Mouse (Mus musculus) liver, embryonic 14.5 days (tissue): ENCODE results near the gene Chrna1. TPM values are rescaled to one million over a fixed set of nuclear protein-coding genes. Genes with fewer than 3 reads are reported as not detected.

Source experiments
- ATAC-seq: fragments of 200-750 bp; cut with Nextera tagmentation; 2 replicates; pipeline ENCODE4 v1.8.0; 2017; ENCODE audit warnings: moderate number of reproducible peaks, mild to moderate bottlenecking, moderate library complexity; ENCODE audit not compliant: insufficient read depth
- DNase-seq, 3 experiments: peaks; one replicate each; pipeline ENCODE4 v3.0.0-alpha.2; 2012 to 2013; ENCODE audit warnings: low read depth in 3 of 3, low spot score in 3 of 3
- H3K27ac ChIP-seq: fragments of 300-500 bp; sonication (generic); 2 replicates; pipeline ENCODE4 v1.5.1; 2014; ENCODE audit warnings: moderate library complexity, mild to moderate bottlenecking, control low read depth, inconsistent platforms
- H3K27me3 ChIP-seq: fragments of 300-500 bp; sonication (generic); 2 replicates; pipeline ENCODE4 v1.6.1; 2014; ENCODE audit warnings: mild to moderate bottlenecking, low read length, moderate library complexity; ENCODE audit not compliant: control insufficient read depth, insufficient read depth
- H3K36me3 ChIP-seq: fragments of 300-500 bp; sonication (generic); replicated peaks from 2 replicates; pipeline ENCODE4 v1.6.1; 2014; ENCODE audit warnings: low read depth; ENCODE audit not compliant: control insufficient read depth, insufficient read depth
- H3K4me1 ChIP-seq, 2 experiments: fragments of 200-500 bp in 1 of 2; fragments of 300-500 bp in 1 of 2; sonication (generic) in 1 of 2; replicated peaks; 2 replicates each; pipeline ENCODE4 v1.6.1; 2012 to 2014; ENCODE audit warnings: antibody characterized with exemption in 1 of 2, inconsistent platforms in 1 of 2, low read length in 1 of 2; ENCODE audit not compliant: control insufficient read depth in 2 of 2, insufficient read depth in 2 of 2
- H3K4me2 ChIP-seq: fragments of 300-500 bp; sonication (generic); 2 replicates; pipeline ENCODE4 v1.6.1; 2014; ENCODE audit warnings: low read depth, mild to moderate bottlenecking, control low read depth, moderate library complexity
- H3K4me3 ChIP-seq, 2 experiments: fragments of 200-500 bp in 1 of 2; fragments of 300-500 bp in 1 of 2; sonication (generic) in 1 of 2; 2 replicates each; pipeline ENCODE4 v1.5.1; 2012 to 2014; ENCODE audit warnings: low read depth in 2 of 2, low read length in 2 of 2, mild to moderate bottlenecking in 2 of 2, control low read depth in 1 of 2, inconsistent platforms in 1 of 2, moderate library complexity in 1 of 2; ENCODE audit not compliant: insufficient read depth in 1 of 2
- H3K9ac ChIP-seq: fragments of 300-500 bp; sonication (generic); replicated peaks from 2 replicates; pipeline ENCODE4 v1.6.1; 2014; ENCODE audit warnings: mild to moderate bottlenecking, control low read depth, moderate library complexity
- H3K9me3 ChIP-seq: fragments of 300-500 bp; sonication (generic); 2 replicates; pipeline ENCODE4 v1.6.1; 2016; ENCODE audit warnings: low read length, mixed read lengths; ENCODE audit not compliant: control insufficient read depth
- CTCF ChIP-seq: IDR thresholded peaks from 2 replicates; pipeline ENCODE4 v1.5.1; 2016; ENCODE audit warnings: antibody characterized with exemption, low read depth, control low read depth
- EP300 ChIP-seq: IDR thresholded peaks from 2 replicates; pipeline ENCODE4 v1.6.1; 2016; ENCODE audit warnings: antibody characterized with exemption, low read depth
- WGBS: fragments of 180-500 bp; shearing (Covaris S2); extraction: QIAGEN DNeasy Blood & Tissue Kit; methylation state at CpG from one replicate; pipeline ENCODE4 v1.1.7; 2014; ENCODE audit not compliant: insufficient replicate concordance; 5-methylcytosine and 5-hydroxymethylcytosine counted together
- polyA plus RNA-seq, 2 experiments: library from polyadenylated mRNA; depleted of rRNA in 1 of 2; stranded (reverse) in 1 of 2; unstranded in 1 of 2; fragments of >200 nt; fragmentation: Nextera tagmentation in 1 of 2; extraction: Ambion mirVana in 1 of 2; gene quantifications; 2 replicates each; pipeline versions ENCODE4 v1.2.1 to v1.2.3; 2012 to 2014

The Chrna1 gene
- polyA plus RNA-seq, 2 experiments, result 0.01 to 0.10 TPM

- H3K9me3 ChIP-seq, result no peaks in the 10 kb centered on the region
- DNase-seq, result no peak
- H3K4me2 ChIP-seq, result no peak overlapping the region
- no peaks in the 10 kb centered on the region for H3K27me3 ChIP-seq
- no peak for ATAC-seq
- H3K36me3 ChIP-seq, result no peaks in the 10 kb centered on the region
- no peak overlapping the region for H3K9ac ChIP-seq
- H3K4me1 ChIP-seq, result no peaks in the 10 kb centered on the region
- H3K4me3 ChIP-seq, result no peak overlapping the region
- H3K27ac ChIP-seq, result no peak overlapping the region
- TF ChIP-seq EP300 (no peak), CTCF (no peak)
- 68% methylated on average over 6 of the region's 6 CpGs for WGBS
Measured at GRCm38 (mm10) chr2:73574418-73574817, 5.7 kb downstream of the Chrna1 start.

- TF ChIP-seq EP300 (no peak), CTCF (no peak)
Measured at GRCm38 (mm10) chr2:73573556-73573955, 6.6 kb downstream of the Chrna1 start.

GRCm38 (mm10) chr2:73572539-73573372 lies 7.4 kb downstream of the Chrna1 start:
- peak in 1 of 3 experiments; percentile 11 for DNase-seq
- Histone ChIP-seq H3K27me3 (no peaks in the 10 kb centered on the region), H3K27ac (no peak overlapping the region), H3K4me1 (no peaks in the 10 kb centered on the region), H3K9ac (no peak overlapping the region), H3K4me2 (no peak overlapping the region), H3K4me3 (no peak overlapping the region), H3K36me3 (no peaks in the 10 kb centered on the region), H3K9me3 (no peaks in the 10 kb centered on the region)
- TF ChIP-seq CTCF (peak; percentile 91), EP300 (no peak)
- no peak for ATAC-seq
- WGBS, result 34% methylated on average over 23 of the region's 23 CpGs

More at GRCm38 (mm10) chr2:73573556-73573955, 6.6 kb downstream of the Chrna1 start:
- Histone ChIP-seq H3K9ac (no peak overlapping the region), H3K27ac (no peak overlapping the region), H3K27me3 (no peaks in the 10 kb centered on the region), H3K4me3 (no peak overlapping the region), H3K9me3 (no peaks in the 10 kb centered on the region), H3K4me1 (no peaks in the 10 kb centered on the region), H3K4me2 (no peak overlapping the region), H3K36me3 (no peaks in the 10 kb centered on the region)
- 64% methylated on average over 4 of the region's 4 CpGs for WGBS
- DNase-seq, result no peak
- no peak for ATAC-seq

GRCm38 (mm10) chr2:73571901-73572300 lies 8.2 kb downstream of the Chrna1 start:
- WGBS, result 62% methylated on average over 6 of the region's 6 CpGs
- ATAC-seq, result no peak
- H3K27ac ChIP-seq, result no peak overlapping the region
- DNase-seq, result no peak
- no peaks in the 10 kb centered on the region for H3K27me3 ChIP-seq
- H3K4me3 ChIP-seq, result no peak overlapping the region
- H3K36me3 ChIP-seq, result no peaks in the 10 kb centered on the region
- H3K9ac ChIP-seq, result no peak overlapping the region
- H3K9me3 ChIP-seq, result no peaks in the 10 kb centered on the region
- H3K4me1 ChIP-seq, result no peaks in the 10 kb centered on the region
- TF ChIP-seq EP300 (no peak), CTCF (no peak)
- no peak overlapping the region for H3K4me2 ChIP-seq

GRCm38 (mm10) chr2:73571304-73571703 lies 8.8 kb downstream of the Chrna1 start:
- Histone ChIP-seq H3K27ac (no peak overlapping the region), H3K4me3 (no peak overlapping the region), H3K4me1 (no peaks in the 10 kb centered on the region), H3K9ac (no peak overlapping the region), H3K27me3 (no peaks in the 10 kb centered on the region), H3K9me3 (no peaks in the 10 kb centered on the region), H3K4me2 (no peak overlapping the region), H3K36me3 (no peaks in the 10 kb centered on the region)
- TF ChIP-seq CTCF (no peak), EP300 (no peak)
- 78% methylated on average over 9 of the region's 9 CpGs for WGBS
- ATAC-seq (no peak), DNase-seq (no peak)
